Mouse (Mus musculus): ENCODE results near the gene Crtam. TPM values are rescaled to one million over a fixed set of nuclear protein-coding genes. Genes with fewer than 3 reads are reported as not detected.

Crtam gene
- total and polyA plus RNA-seq, 3 experiments, result not detected

GRCm38 (mm10) chr9:41020486-41020885 lies 16.1 kb upstream of the Crtam start:
- dilution Hi-C loops (cut with MboI; ENCODE audit: extremely low pct_ligation_motif_present, extremely low pct_unique_long_range_greater_than_20kb, low sequenced_read_pairs), result no loop called here
- no peak for TF ChIP-seq ETS1 (conservative IDR thresholded peaks at IDR 0.05; ENCODE audit: low read depth, low read length)
- no peak for TF ChIP-seq BHLHE40 (IDR thresholded peaks at IDR 0.05; ENCODE audit: low read depth, low read length)
- TF ChIP-seq NELFE (IDR thresholded peaks at IDR 0.05; ENCODE audit: low read depth, low read length), result no peak
- TF ChIP-seq ELF1 (IDR thresholded peaks at IDR 0.05; ENCODE audit: low read depth, low read length), result no peak
- TF ChIP-seq ZNF384 (IDR thresholded peaks at IDR 0.05; ENCODE audit: low read depth, low read length), result no peak
- TF ChIP-seq GABPA (IDR thresholded peaks at IDR 0.05; ENCODE audit: insufficient replicate concordance, low read depth, low read length), result no peak
- no peak for TF ChIP-seq TCF12 (IDR thresholded peaks at IDR 0.05; ENCODE audit: low read depth, low read length)
- TF ChIP-seq MYC (IDR thresholded peaks at IDR 0.05; ENCODE audit: low read depth, low read length), result no peak
- TF ChIP-seq SIN3A (IDR thresholded peaks at IDR 0.05; ENCODE audit: low read length), result no peak
- no peaks in the 10 kb centered on the region for H3K9me3 ChIP-seq (replicated peaks; ENCODE audit: low read length)
- no peak overlapping the region for H3K9ac ChIP-seq (ENCODE audit: insufficient read depth, low read depth)
- H3K4me3 ChIP-seq (replicated peaks in 1 of 3; ENCODE audit: low read depth in 2 of 3, low read length in 2 of 3, poor library complexity in 1 of 3), result no peak overlapping the region
- H3K4me2 ChIP-seq (ENCODE audit: insufficient read depth, low read depth, poor library complexity, severe bottlenecking), result no peak overlapping the region
- no peaks in the 10 kb centered on the region for H3K79me2 ChIP-seq (replicated peaks; ENCODE audit: control insufficient read depth, extremely low read depth, insufficient read depth, poor library complexity, severe bottlenecking)
- H3K27ac ChIP-seq (ENCODE audit: insufficient read depth, low read depth), result no peak overlapping the region
- DNase-seq (ENCODE audit: extremely low read depth), result no peak
- H3K36me3 ChIP-seq (replicated peaks in 1 of 2; ENCODE audit: control insufficient read depth in 1 of 2, insufficient read depth in 1 of 2, low read length in 1 of 2), result peaks cover 0 to 21% of the 10 kb centered on the region in 2 experiments
- H3K27me3 ChIP-seq (replicated peaks), result no peaks in the 10 kb centered on the region
- in situ Hi-C loops (cut with MboI; ENCODE audit: low pct_ligation_motif_present, low pct_unique_long_range_greater_than_20kb, low sequenced_read_pairs), result no loop called here
- no peaks in the 10 kb centered on the region for H3K4me1 ChIP-seq (ENCODE audit: control insufficient read depth in 1 of 2, insufficient read depth in 2 of 2)

- Histone ChIP-seq H3K9me3 (replicated peaks; ENCODE audit: low read length) (no peaks in the 10 kb centered on the region), H3K4me3 (replicated peaks in 1 of 3; ENCODE audit: low read depth in 2 of 3, low read length in 2 of 3, poor library complexity in 1 of 3) (no peak overlapping the region), H3K36me3 (replicated peaks in 1 of 2; ENCODE audit: control insufficient read depth in 1 of 2, insufficient read depth in 1 of 2, low read length in 1 of 2) (peaks cover 0 to 20% of the 10 kb centered on the region in 2 experiments), H3K9ac (ENCODE audit: insufficient read depth, low read depth) (no peak overlapping the region), H3K79me2 (replicated peaks; ENCODE audit: control insufficient read depth, extremely low read depth, insufficient read depth, poor library complexity, severe bottlenecking) (no peaks in the 10 kb centered on the region), H3K27ac (ENCODE audit: insufficient read depth, low read depth) (no peak overlapping the region), H3K4me2 (ENCODE audit: insufficient read depth, low read depth, poor library complexity, severe bottlenecking) (no peak overlapping the region), H3K27me3 (replicated peaks) (no peaks in the 10 kb centered on the region), H3K4me1 (ENCODE audit: control insufficient read depth in 1 of 2, insufficient read depth in 2 of 2) (no peaks in the 10 kb centered on the region)
- TF ChIP-seq KAT2A (IDR thresholded peaks at IDR 0.05; ENCODE audit: insufficient replicate concordance, low read length) (no peak), SIN3A (IDR thresholded peaks at IDR 0.05; ENCODE audit: low read length) (no peak), PAX5 (IDR thresholded peaks at IDR 0.05; ENCODE audit: low read length) (no peak), NRF1 (IDR thresholded peaks at IDR 0.05; ENCODE audit: low read depth, low read length) (no peak), RCOR1 (conservative IDR thresholded peaks at IDR 0.05; ENCODE audit: low read depth, low read length) (no peak), ELF1 (IDR thresholded peaks at IDR 0.05; ENCODE audit: low read depth, low read length) (no peak), HCFC1 (IDR thresholded peaks at IDR 0.05; ENCODE audit: low read depth, low read length) (no peak), JUN (IDR thresholded peaks at IDR 0.05; ENCODE audit: insufficient read depth, low read depth, low read length) (no peak), ZNF384 (IDR thresholded peaks at IDR 0.05; ENCODE audit: low read depth, low read length) (no peak), UBTF (IDR thresholded peaks at IDR 0.05; ENCODE audit: low read depth, low read length) (no peak)
- in situ Hi-C loops (cut with MboI; ENCODE audit: low pct_ligation_motif_present, low pct_unique_long_range_greater_than_20kb, low sequenced_read_pairs) (no loop called here), dilution Hi-C loops (cut with MboI; ENCODE audit: extremely low pct_ligation_motif_present, extremely low pct_unique_long_range_greater_than_20kb, low sequenced_read_pairs) (no loop called here)
- no peak for DNase-seq (ENCODE audit: extremely low read depth)
These were observed 10.1 kb upstream of the Crtam start for GRCm38 (mm10) chr9:41014512-41014911.

Data from CH12.LX (cell line).